Mouse (Mus musculus): ENCODE data around the gene Mylk. TPM values are rescaled to one million over a fixed set of nuclear protein-coding genes. Genes with fewer than 3 reads are reported as not detected.

The Mylk gene
- polyA plus RNA-seq, 1 experiment: 1.3 TPM

DNA sequence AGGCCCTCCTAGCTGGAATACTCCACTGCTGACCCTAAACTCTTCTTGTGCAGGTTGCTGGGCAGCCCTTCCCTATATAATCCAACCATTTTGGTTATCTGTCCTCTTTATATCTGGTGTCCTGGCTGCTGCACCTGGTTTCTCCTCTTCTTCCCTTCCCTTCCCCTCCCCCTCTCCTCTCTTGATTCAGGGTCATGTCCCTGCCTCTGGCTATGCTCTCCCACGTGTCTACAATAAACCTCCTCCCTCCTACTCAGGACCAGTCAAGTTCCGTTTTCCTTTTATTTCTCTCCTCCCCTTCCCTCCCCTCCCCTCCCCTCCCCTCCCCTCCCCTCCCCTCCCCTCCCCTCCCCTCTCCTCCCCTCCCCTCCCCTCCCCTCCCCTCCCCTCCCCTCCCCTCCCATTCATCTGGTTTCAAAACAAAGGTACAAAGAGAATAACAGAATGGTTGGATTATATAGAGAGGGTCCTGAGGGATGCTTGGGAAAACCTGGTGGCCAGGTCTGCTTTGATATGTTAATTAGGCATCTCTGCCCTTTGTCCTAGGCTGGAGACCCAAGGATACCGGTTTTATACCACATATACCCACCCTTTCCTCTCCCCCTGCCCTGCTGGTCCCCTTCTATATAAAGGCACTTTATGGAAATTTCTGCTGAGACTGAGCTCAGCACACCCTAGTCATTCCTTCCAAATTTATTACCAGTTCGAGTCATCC, 293.5 kb downstream of the Mylk start:
- Histone ChIP-seq H3K27ac (ENCODE audit: insufficient read depth, low read depth, low read length) (no peak overlapping the region), H3K4me1 (ENCODE audit: control insufficient read depth, insufficient read depth, low read length) (peaks cover 7% of the 10 kb centered on the region), H3K4me3 (ENCODE audit: insufficient read depth, low read length) (no peak overlapping the region)
- TF ChIP-seq CTCF (IDR thresholded peaks at IDR 0.05; ENCODE audit: low read depth, low read length) (no peak), POLR2A (IDR thresholded peaks at IDR 0.05; ENCODE audit: borderline replicate concordance, low read depth, low read length) (no peak)

DNA sequence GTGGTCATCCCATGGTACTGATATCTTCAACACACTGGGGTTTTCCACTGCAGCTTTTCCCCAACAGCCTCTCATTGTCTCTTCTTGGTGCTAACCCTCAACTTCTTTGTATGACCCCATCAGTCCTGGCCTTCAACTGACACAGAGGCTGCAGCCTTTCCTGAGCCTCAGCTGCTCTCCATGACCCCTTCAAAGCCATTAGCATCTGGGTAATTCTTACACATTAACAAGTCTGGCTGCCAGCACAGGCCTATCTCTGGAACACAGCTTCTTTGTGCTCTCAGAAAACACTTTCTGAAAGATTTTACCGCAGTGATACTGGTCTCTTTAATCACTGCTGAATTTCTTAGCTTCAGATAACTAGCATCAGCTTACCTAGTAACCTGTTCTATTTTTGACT, 295.1 kb downstream of the Mylk start:
- Histone ChIP-seq H3K4me1 (ENCODE audit: control insufficient read depth, insufficient read depth, low read length) (no peaks in the 10 kb centered on the region), H3K27ac (ENCODE audit: insufficient read depth, low read depth, low read length) (no peak overlapping the region), H3K4me3 (ENCODE audit: insufficient read depth, low read length) (no peak overlapping the region)
- TF ChIP-seq POLR2A (IDR thresholded peaks at IDR 0.05; ENCODE audit: borderline replicate concordance, low read depth, low read length) (no peak), CTCF (IDR thresholded peaks at IDR 0.05; ENCODE audit: low read depth, low read length) (no peak)

GRCm38 (mm10) chr16:35041001-35041400, 296.0 kb downstream of the Mylk start:
- H3K4me3 ChIP-seq (ENCODE audit: insufficient read depth, low read length): no peak overlapping the region
- no peak for TF ChIP-seq POLR2A (IDR thresholded peaks at IDR 0.05; ENCODE audit: borderline replicate concordance, low read depth, low read length)
- TF ChIP-seq CTCF (IDR thresholded peaks at IDR 0.05; ENCODE audit: low read depth, low read length): no peak
- H3K4me1 ChIP-seq (ENCODE audit: control insufficient read depth, insufficient read depth, low read length): 0 out of 2 replicates have a peak, but pooled peaks cover under 1% of the 10 kb centered on the region
- H3K27ac ChIP-seq (ENCODE audit: insufficient read depth, low read depth, low read length): no peak overlapping the region

- peaks cover 17% of the 10 kb centered on the region for H3K4me1 ChIP-seq (ENCODE audit: control insufficient read depth, insufficient read depth, low read length)
- no peak overlapping the region for H3K4me3 ChIP-seq (ENCODE audit: insufficient read depth, low read length)
- TF ChIP-seq POLR2A (IDR thresholded peaks at IDR 0.05; ENCODE audit: borderline replicate concordance, low read depth, low read length): no peak
- TF ChIP-seq CTCF (IDR thresholded peaks at IDR 0.05; ENCODE audit: low read depth, low read length): no peak
- peak overlapping the region; percentile 20 for H3K27ac ChIP-seq (ENCODE audit: insufficient read depth, low read depth, low read length)
Measured at GRCm38 (mm10) chr16:35046081-35046775, 301.2 kb downstream of the Mylk start.

GRCm38 (mm10) chr16:35047272-35047969, 302.4 kb downstream of the Mylk start:
- peak overlapping the region; percentile 87 for H3K27ac ChIP-seq (ENCODE audit: insufficient read depth, low read depth, low read length)

DNA sequence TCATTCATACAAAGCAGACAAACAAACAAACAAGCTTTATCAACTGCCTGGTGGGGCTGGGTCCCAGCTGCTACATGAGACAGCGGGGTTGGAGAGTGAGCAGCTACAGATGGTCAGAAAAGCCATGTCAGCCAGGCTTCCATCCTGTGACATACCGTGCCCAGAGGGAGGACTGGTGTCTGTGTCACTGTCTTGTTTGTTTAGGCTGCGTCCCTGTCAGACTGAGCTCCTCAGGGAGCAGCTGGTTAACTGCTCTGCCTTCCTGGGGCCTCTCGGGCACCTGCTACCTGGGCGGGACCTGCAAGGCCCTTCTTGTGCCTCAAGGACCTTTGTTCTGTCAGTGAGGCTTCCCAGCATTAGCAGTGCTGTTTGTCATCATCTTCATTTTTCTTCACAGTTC, 306.1 kb downstream of the Mylk start:
- TF ChIP-seq CTCF (IDR thresholded peaks at IDR 0.05; ENCODE audit: low read depth, low read length) (no peak), POLR2A (IDR thresholded peaks at IDR 0.05; ENCODE audit: borderline replicate concordance, low read depth, low read length) (no peak)
- Histone ChIP-seq H3K4me1 (ENCODE audit: control insufficient read depth, insufficient read depth, low read length) (peaks cover 28% of the 10 kb centered on the region), H3K4me3 (ENCODE audit: insufficient read depth, low read length) (no peak overlapping the region), H3K27ac (ENCODE audit: insufficient read depth, low read depth, low read length) (no peak overlapping the region)

More at GRCm38 (mm10) chr16:35047272-35047969, 302.4 kb downstream of the Mylk start:
- Histone ChIP-seq H3K4me1 (ENCODE audit: control insufficient read depth, insufficient read depth, low read length) (peaks cover 17% of the 10 kb centered on the region), H3K4me3 (ENCODE audit: insufficient read depth, low read length) (peak overlapping the region; percentile 8; the same call in 1 of the 2 replicates)
- TF ChIP-seq POLR2A (IDR thresholded peaks at IDR 0.05; ENCODE audit: borderline replicate concordance, low read depth, low read length): no peak

Other genes starting within 250 kb of the Mylk start
- 0.24 TPM in 1 of 2 replicates, not detected in the other for gene Kalrn, start 171.7 kb upstream of the Mylk start, polyA plus RNA-seq (2012; ENCODE audit: insufficient read depth, insufficient read length, missing spikeins)
- gene Ropn1, start 95.3 kb upstream of the Mylk start, polyA plus RNA-seq (2012; ENCODE audit: insufficient read depth, insufficient read length, missing spikeins): not detected in 2 replicates
- 4.0 and 4.3 TPM in 2 replicates for gene Ccdc14, start 54.6 kb upstream of the Mylk start, polyA plus RNA-seq (2012; ENCODE audit: insufficient read depth, insufficient read length, missing spikeins)